Mouse (Mus musculus) forebrain, postnatal 0 days (tissue): ENCODE measurements at regions not wholly inside any gene's neighbourhood (a gene's known extent, or its start where the extent isn't known, plus 50 kb on each side); places are given as distances from the start of the nearest gene placed in this dataset.

Experiments
- ATAC-seq: fragments of 200-750 bp; cut with Nextera tagmentation; 2 replicates; pipeline ENCODE4 v1.8.0; 2017; ENCODE audit warnings: mild to moderate bottlenecking, moderate library complexity
- DNase-seq: peaks from one replicate; pipeline ENCODE4 v3.0.0-alpha.2; 2015
- H3K27ac ChIP-seq: fragments of 300-500 bp; sonication (generic); 2 replicates; pipeline ENCODE4 v1.5.1; 2014; ENCODE audit warnings: low read depth, mild to moderate bottlenecking, antibody characterized with exemption, low read length, moderate library complexity, mixed read lengths
- H3K27me3 ChIP-seq: fragments of 300-500 bp; sonication (generic); 2 replicates; pipeline ENCODE4 v1.6.1; 2014; ENCODE audit warnings: mild to moderate bottlenecking, low read length, mixed read lengths; ENCODE audit not compliant: insufficient read depth
- H3K36me3 ChIP-seq: fragments of 300-500 bp; sonication (generic); 2 replicates; pipeline ENCODE4 v1.6.1; 2014; ENCODE audit warnings: mild to moderate bottlenecking, moderate library complexity; ENCODE audit not compliant: insufficient read depth
- H3K4me1 ChIP-seq: fragments of 300-500 bp; sonication (generic); 2 replicates; pipeline ENCODE4 v1.6.1; 2014; ENCODE audit warnings: antibody characterized with exemption; ENCODE audit not compliant: insufficient read depth
- H3K4me2 ChIP-seq: fragments of 300-500 bp; sonication (generic); 2 replicates; pipeline ENCODE4 v1.6.1; 2014; ENCODE audit warnings: low read depth, mild to moderate bottlenecking, moderate library complexity
- H3K4me3 ChIP-seq: fragments of 300-500 bp; sonication (generic); 2 replicates; pipeline ENCODE4 v1.5.1; 2014; ENCODE audit warnings: low read depth, low read length, mixed read lengths
- H3K9ac ChIP-seq: fragments of 300-500 bp; sonication (generic); 2 replicates; pipeline ENCODE4 v1.6.1; 2014; ENCODE audit warnings: mild to moderate bottlenecking
- H3K9me3 ChIP-seq: fragments of 300-500 bp; sonication (generic); 2 replicates; pipeline ENCODE4 v1.6.1; 2016; ENCODE audit warnings: low read length
- CTCF ChIP-seq: sonication (generic); IDR thresholded peaks from 2 replicates; pipeline ENCODE4 v1.5.1; 2016; ENCODE audit warnings: antibody characterized with exemption, control low read depth, low read depth
- WGBS: fragments of 180-500 bp; shearing (Covaris S2); extraction: QIAGEN DNeasy Blood & Tissue Kit; methylation state at CpG from one replicate; pipeline ENCODE4 v1.1.7; 2014; 5-methylcytosine and 5-hydroxymethylcytosine counted together

DNA sequence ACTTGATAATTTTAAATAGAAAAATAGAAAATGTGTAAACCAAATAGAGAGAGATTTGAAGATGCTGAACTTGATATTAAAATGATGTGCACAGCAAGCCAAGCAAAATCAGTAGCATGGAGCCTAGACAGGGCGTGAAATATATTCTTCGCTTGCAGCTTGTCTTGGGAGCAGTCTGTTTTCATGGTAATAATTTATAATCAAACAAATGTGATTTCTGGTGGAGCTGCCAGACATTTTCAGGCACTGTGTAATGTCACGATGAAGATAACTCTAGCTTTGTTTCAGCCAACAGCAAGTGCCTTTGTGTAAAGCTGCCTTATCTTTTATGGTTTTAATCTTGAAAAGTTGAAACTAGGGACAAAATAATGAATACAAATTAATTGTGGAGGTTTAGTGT, 228.1 kb upstream of the Sphkap start:
- 45% methylated on average over 3 of the region's 3 CpGs for WGBS
- H3K36me3 ChIP-seq, result no peaks in the 10 kb centered on the region
- no peak overlapping the region for H3K4me3 ChIP-seq
- H3K9me3 ChIP-seq, result no peaks in the 10 kb centered on the region
- H3K27me3 ChIP-seq, result no peaks in the 10 kb centered on the region
- no peak for TF ChIP-seq CTCF
- no peak overlapping the region for H3K4me2 ChIP-seq
- no peak overlapping the region for H3K9ac ChIP-seq
- no peak overlapping the region for H3K27ac ChIP-seq
- peaks cover 8% of the 10 kb centered on the region; the same call in 1 of the 2 replicates for H3K4me1 ChIP-seq
- DNase-seq (peak; percentile 49), ATAC-seq (peak; percentile 85)

DNA sequence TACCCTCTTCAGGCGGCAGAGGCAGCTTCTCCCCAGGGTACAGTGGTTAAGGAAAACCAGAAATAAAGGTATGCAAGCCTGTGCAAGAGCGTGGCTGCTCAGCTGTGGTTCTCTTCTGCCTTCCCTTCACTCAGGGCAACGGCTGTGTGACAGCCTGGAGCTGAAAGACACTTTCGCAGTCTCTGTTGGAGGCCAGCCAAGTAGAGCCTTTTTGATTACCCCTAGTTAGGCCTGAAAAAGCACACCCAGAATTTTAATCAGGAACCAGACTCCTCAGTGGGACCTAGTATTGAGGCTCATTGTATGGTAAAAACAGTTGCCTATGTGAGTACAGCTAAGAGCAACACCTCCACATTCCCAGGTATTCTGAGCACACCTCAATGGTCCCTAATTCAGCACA, 223.8 kb upstream of the Sphkap start:
- 4% methylated on average over 4 of the region's 4 CpGs for WGBS
- H3K9me3 ChIP-seq, result no peaks in the 10 kb centered on the region
- H3K9ac ChIP-seq, result no peak overlapping the region
- 0 out of 2 replicates have a peak overlapping the region, but pooled peaks have one; percentile 4 for H3K4me2 ChIP-seq
- TF ChIP-seq CTCF, result no peak
- DNase-seq (peak; percentile 67), ATAC-seq (peak; percentile 78)
- H3K36me3 ChIP-seq, result no peaks in the 10 kb centered on the region
- H3K27me3 ChIP-seq, result no peaks in the 10 kb centered on the region
- H3K27ac ChIP-seq, result no peak overlapping the region
- peaks cover 8% of the 10 kb centered on the region; the same call in 1 of the 2 replicates for H3K4me1 ChIP-seq
- H3K4me3 ChIP-seq, result no peak overlapping the region

DNA sequence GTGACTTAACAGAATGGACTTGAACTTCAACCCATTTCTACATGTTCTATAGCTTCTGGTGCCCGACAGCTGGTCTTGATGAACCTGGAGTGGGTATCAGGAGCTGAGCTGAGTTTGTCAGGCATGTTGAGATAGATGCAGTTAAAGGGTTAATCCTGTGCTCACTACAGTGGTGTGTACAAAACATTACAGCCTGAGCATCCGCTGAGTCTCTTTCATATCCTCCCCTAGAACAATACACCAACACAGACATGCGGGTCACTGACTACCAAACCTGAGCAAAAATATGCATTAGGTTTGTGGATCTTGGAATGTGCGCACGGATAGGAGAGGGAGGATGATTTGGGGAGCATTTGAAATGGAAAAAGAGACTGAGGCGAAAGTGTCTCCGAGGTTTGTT, 223.4 kb upstream of the Sphkap start:
- Histone ChIP-seq H3K27me3 (no peaks in the 10 kb centered on the region), H3K9me3 (no peaks in the 10 kb centered on the region), H3K4me1 (peaks cover 8% of the 10 kb centered on the region; the same call in 1 of the 2 replicates), H3K27ac (no peak overlapping the region), H3K4me2 (0 out of 2 replicates have a peak overlapping the region, but pooled peaks have one; percentile 4), H3K36me3 (no peaks in the 10 kb centered on the region), H3K9ac (no peak overlapping the region), H3K4me3 (no peak overlapping the region)
- TF ChIP-seq CTCF, result no peak
- WGBS, result 36% methylated on average over 7 of the region's 7 CpGs
- ATAC-seq (peak; percentile 57; the same call in 1 of the 2 replicates), DNase-seq (peak; percentile 12)

DNA sequence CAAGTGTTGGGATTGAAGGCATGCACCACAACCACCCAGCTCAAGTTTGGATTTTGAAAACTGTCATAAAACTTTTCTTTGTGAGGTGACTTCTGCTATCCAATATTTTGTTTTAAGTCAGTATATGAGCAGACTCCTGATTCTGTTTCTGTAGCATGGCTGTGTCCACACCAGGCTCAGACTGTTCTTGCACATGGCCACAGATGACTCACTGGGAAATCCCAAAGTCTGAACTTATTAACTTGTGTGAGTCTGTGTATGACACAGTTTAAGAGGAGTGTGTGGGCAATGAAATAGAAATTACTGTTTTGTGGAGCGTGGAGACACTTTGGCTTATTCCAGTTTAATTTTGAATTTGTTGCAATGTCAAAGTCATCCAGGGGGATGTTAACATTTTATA, 179.3 kb upstream of the Sphkap start:
- H3K27ac ChIP-seq, result no peak overlapping the region
- 100% methylated on average over 1 of the region's 1 CpGs for WGBS
- H3K9me3 ChIP-seq, result no peaks in the 10 kb centered on the region
- H3K36me3 ChIP-seq, result no peaks in the 10 kb centered on the region
- H3K4me2 ChIP-seq, result no peak overlapping the region
- no peak for ATAC-seq
- TF ChIP-seq CTCF, result no peak
- no peak overlapping the region for H3K4me3 ChIP-seq
- no peaks in the 10 kb centered on the region for H3K4me1 ChIP-seq
- H3K9ac ChIP-seq, result no peak overlapping the region
- no peak for DNase-seq
- no peaks in the 10 kb centered on the region for H3K27me3 ChIP-seq

DNA sequence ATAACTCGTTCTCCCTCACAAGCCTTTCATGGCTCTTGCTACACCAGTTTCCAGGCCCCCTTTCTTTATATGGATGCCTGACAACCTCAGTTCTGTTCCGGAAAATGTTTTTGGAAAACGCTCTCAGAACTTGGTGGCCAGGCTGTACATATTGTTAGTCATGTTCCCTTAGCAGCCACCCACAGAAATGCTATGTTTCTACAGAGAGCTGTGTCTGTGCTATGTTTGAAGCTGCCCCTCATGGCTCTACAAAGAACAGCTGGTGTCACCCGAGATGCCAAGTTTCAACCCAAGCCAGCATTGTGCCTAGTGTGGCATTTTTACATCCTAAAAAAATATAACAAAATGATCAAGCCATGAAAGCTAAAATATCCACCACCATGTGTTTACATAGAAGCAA, 175.0 kb upstream of the Sphkap start:
- no peaks in the 10 kb centered on the region for H3K36me3 ChIP-seq
- DNase-seq, result peak; percentile 41
- no peak for TF ChIP-seq CTCF
- H3K4me3 ChIP-seq, result no peak overlapping the region
- peak; percentile 89 for ATAC-seq
- WGBS, result 73% methylated on average over 4 of the region's 4 CpGs
- H3K4me1 ChIP-seq, result no peaks in the 10 kb centered on the region
- no peaks in the 10 kb centered on the region for H3K9me3 ChIP-seq
- no peak overlapping the region for H3K27ac ChIP-seq
- no peak overlapping the region for H3K9ac ChIP-seq
- no peak overlapping the region for H3K4me2 ChIP-seq
- no peaks in the 10 kb centered on the region for H3K27me3 ChIP-seq

DNA sequence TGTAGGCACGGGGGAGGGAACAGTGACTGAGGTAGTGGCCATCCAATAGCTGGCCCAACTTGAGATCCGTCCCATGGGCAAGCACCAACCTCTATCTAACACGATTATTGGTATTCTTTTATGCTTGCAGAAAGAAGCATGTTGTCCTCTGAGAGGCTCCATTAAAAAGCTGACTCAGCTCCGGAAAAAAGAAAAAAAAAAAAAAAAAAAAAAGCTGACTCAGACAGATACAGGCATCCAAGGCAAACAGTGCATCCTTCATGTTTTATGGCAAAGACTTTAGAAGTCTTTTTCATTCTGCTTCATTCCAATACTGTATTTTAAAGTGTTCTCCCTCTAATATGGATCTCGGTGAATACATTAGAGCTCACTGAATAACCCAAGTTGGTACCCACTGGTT, 162.0 kb upstream of the Sphkap start:
- TF ChIP-seq CTCF, result no peak
- H3K36me3 ChIP-seq, result no peaks in the 10 kb centered on the region
- H3K27me3 ChIP-seq, result no peaks in the 10 kb centered on the region
- no peaks in the 10 kb centered on the region for H3K4me1 ChIP-seq
- no peak for DNase-seq
- H3K27ac ChIP-seq, result no peak overlapping the region
- no peak overlapping the region for H3K4me3 ChIP-seq
- H3K9me3 ChIP-seq, result no peaks in the 10 kb centered on the region
- H3K4me2 ChIP-seq, result no peak overlapping the region
- H3K9ac ChIP-seq, result no peak overlapping the region
- WGBS, result 83% methylated on average over 5 of the region's 5 CpGs
- ATAC-seq, result no peak

DNA sequence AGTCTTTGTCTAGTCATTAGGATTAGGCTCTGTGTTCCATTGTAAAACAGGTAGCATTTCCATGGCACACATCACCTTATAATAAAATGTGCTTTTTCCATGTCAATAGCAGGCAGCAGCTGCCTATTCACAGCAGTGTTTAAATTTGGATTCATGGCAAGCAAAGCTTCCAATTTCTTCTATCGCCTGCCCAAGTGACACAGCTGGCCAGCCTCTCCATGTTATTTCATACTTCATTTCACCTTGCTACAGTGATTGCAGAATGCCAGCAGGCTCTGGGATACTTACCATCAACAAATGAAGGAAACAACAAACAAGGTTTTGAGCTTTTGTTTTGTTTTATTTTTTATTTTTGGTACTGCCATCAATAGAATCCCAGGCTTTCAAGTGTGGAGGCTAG, 160.7 kb upstream of the Sphkap start:
- ATAC-seq (no peak), DNase-seq (no peak)
- WGBS, result 56% methylated on average over 1 of the region's 1 CpGs
- Histone ChIP-seq H3K4me1 (no peaks in the 10 kb centered on the region), H3K9me3 (no peaks in the 10 kb centered on the region), H3K4me2 (no peak overlapping the region), H3K27ac (no peak overlapping the region), H3K4me3 (no peak overlapping the region), H3K9ac (no peak overlapping the region), H3K36me3 (no peaks in the 10 kb centered on the region), H3K27me3 (no peaks in the 10 kb centered on the region)
- TF ChIP-seq CTCF, result no peak

DNA sequence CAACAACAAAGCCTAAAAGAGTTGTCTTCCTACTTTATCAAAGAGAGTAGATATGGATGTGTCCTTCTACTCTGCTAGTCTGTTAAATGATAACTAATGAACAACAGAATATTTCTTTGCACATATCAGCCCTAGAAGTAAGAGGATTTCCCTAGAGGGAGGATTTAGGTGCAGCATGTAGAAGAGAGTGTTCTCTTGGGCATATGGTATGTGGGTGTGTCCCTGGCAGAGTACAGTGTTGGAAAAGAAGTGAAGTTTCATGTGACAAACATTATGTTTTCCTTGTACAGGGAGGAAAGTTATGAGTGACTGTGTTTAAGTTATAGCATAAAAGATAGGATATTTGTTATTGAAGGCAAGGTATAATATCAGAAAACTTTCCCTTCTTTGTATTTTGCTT, 143.6 kb upstream of the Sphkap start:
- Histone ChIP-seq H3K4me3 (no peak overlapping the region), H3K4me2 (no peak overlapping the region), H3K9me3 (no peaks in the 10 kb centered on the region), H3K36me3 (no peaks in the 10 kb centered on the region), H3K9ac (no peak overlapping the region), H3K27me3 (no peaks in the 10 kb centered on the region), H3K4me1 (no peaks in the 10 kb centered on the region), H3K27ac (no peak overlapping the region)
- ATAC-seq (no peak), DNase-seq (no peak)
- TF ChIP-seq CTCF, result no peak
